Mouse (Mus musculus) G1E (cell line): ENCODE data around the gene Slc5a4b.

ENCODE experiments used
- CTCF ChIP-seq: IDR thresholded peaks from 2 replicates; pipeline ENCODE4 v1.5.1; 2012; ENCODE audit warnings: low read depth, low read length, inconsistent platforms, mixed read lengths
- GATA1 ChIP-seq: IDR thresholded peaks from 2 replicates; pipeline ENCODE4 v1.6.1; 2012; ENCODE audit warnings: borderline replicate concordance, low read length, inconsistent platforms, mixed read lengths

GRCm38 (mm10) chr10:76016886-76017285, 93.9 kb downstream of the Slc5a4b start:
- no peak for TF ChIP-seq CTCF
- TF ChIP-seq GATA1 = no peak
